Mouse (Mus musculus): ENCODE data around the gene Slc23a2. TPM values are rescaled to one million over a fixed set of nuclear protein-coding genes. Genes with fewer than 3 reads are reported as not detected.

Gene Slc23a2
- polyA plus RNA-seq, 1 experiment from 2014 or later: 9.8 TPM

- H3K4me2 ChIP-seq: no peak overlapping the region
- H3K4me3 ChIP-seq (ENCODE audit: low read depth, low read length): no peak overlapping the region
- H3K27ac ChIP-seq (ENCODE audit: low read depth, low read length): no peak overlapping the region
- DNase-seq (ENCODE audit: low spot score, missing footprints): no peak
- no peaks in the 10 kb centered on the region for H3K27me3 ChIP-seq (ENCODE audit: control insufficient read depth, insufficient read depth, low read length)
- H3K4me1 ChIP-seq (ENCODE audit: control insufficient read depth, insufficient read depth, low read length): no peaks in the 10 kb centered on the region
- WGBS: 85% methylated on average over 5 of the region's 5 CpGs
- H3K9me3 ChIP-seq (ENCODE audit: control insufficient read depth, low read length): no peaks in the 10 kb centered on the region
- no peaks in the 10 kb centered on the region for H3K36me3 ChIP-seq (ENCODE audit: control insufficient read depth, insufficient read depth, low read length)
- H3K9ac ChIP-seq (ENCODE audit: low read length): no peak overlapping the region
- no peak for ATAC-seq (ENCODE audit: low FRiP score)
These were observed 65.8 kb downstream of the Slc23a2 start for GRCm38 (mm10) chr2:132079139-132079538.

GRCm38 (mm10) chr2:132073052-132073451, 71.9 kb downstream of the Slc23a2 start:
- no peak overlapping the region for H3K27ac ChIP-seq (ENCODE audit: low read depth, low read length)
- H3K9ac ChIP-seq (ENCODE audit: low read length): no peak overlapping the region
- DNase-seq (ENCODE audit: low spot score, missing footprints): no peak
- H3K27me3 ChIP-seq (ENCODE audit: control insufficient read depth, insufficient read depth, low read length): no peaks in the 10 kb centered on the region
- no peaks in the 10 kb centered on the region for H3K9me3 ChIP-seq (ENCODE audit: control insufficient read depth, low read length)
- 0 out of 2 replicates have a peak, but pooled peaks cover 2% of the 10 kb centered on the region for H3K36me3 ChIP-seq (ENCODE audit: control insufficient read depth, insufficient read depth, low read length)
- H3K4me1 ChIP-seq (ENCODE audit: control insufficient read depth, insufficient read depth, low read length): no peaks in the 10 kb centered on the region
- ATAC-seq (ENCODE audit: low FRiP score): no peak
- WGBS: 71% methylated on average over 3 of the region's 3 CpGs
- no peak overlapping the region for H3K4me2 ChIP-seq
- H3K4me3 ChIP-seq (ENCODE audit: low read depth, low read length): no peak overlapping the region

GRCm38 (mm10) chr2:132069985-132070735, 74.7 kb downstream of the Slc23a2 start:
- DNase-seq (ENCODE audit: low spot score, missing footprints): no peak
- no peak for ATAC-seq (ENCODE audit: low FRiP score)
- Histone ChIP-seq H3K27ac (ENCODE audit: low read depth, low read length) (no peak overlapping the region), H3K4me3 (ENCODE audit: low read depth, low read length) (no peak overlapping the region), H3K9me3 (ENCODE audit: control insufficient read depth, low read length) (no peaks in the 10 kb centered on the region), H3K9ac (ENCODE audit: low read length) (no peak overlapping the region), H3K36me3 (ENCODE audit: control insufficient read depth, insufficient read depth, low read length) (0 out of 2 replicates have a peak, but pooled peaks cover 2% of the 10 kb centered on the region), H3K4me1 (ENCODE audit: control insufficient read depth, insufficient read depth, low read length) (no peaks in the 10 kb centered on the region), H3K4me2 (no peak overlapping the region), H3K27me3 (ENCODE audit: control insufficient read depth, insufficient read depth, low read length) (no peaks in the 10 kb centered on the region)
- 87% methylated on average over 10 of the region's 10 CpGs for WGBS

- Histone ChIP-seq H3K9ac (ENCODE audit: low read length) (no peak overlapping the region), H3K27ac (ENCODE audit: low read depth, low read length) (no peak overlapping the region), H3K27me3 (ENCODE audit: control insufficient read depth, insufficient read depth, low read length) (no peaks in the 10 kb centered on the region), H3K36me3 (ENCODE audit: control insufficient read depth, insufficient read depth, low read length) (no peaks in the 10 kb centered on the region), H3K4me2 (no peak overlapping the region), H3K9me3 (ENCODE audit: control insufficient read depth, low read length) (no peaks in the 10 kb centered on the region), H3K4me3 (ENCODE audit: low read depth, low read length) (no peak overlapping the region), H3K4me1 (ENCODE audit: control insufficient read depth, insufficient read depth, low read length) (no peaks in the 10 kb centered on the region)
- WGBS: 79% methylated on average over 11 of the region's 11 CpGs
- DNase-seq (ENCODE audit: low spot score, missing footprints) (no peak), ATAC-seq (ENCODE audit: low FRiP score) (no peak)
These were observed 80.6 kb downstream of the Slc23a2 start for GRCm38 (mm10) chr2:132064185-132064831.

GRCm38 (mm10) chr2:132063776-132064175, 81.1 kb downstream of the Slc23a2 start:
- Histone ChIP-seq H3K9me3 (ENCODE audit: control insufficient read depth, low read length) (no peaks in the 10 kb centered on the region), H3K36me3 (ENCODE audit: control insufficient read depth, insufficient read depth, low read length) (no peaks in the 10 kb centered on the region), H3K4me2 (no peak overlapping the region), H3K9ac (ENCODE audit: low read length) (no peak overlapping the region), H3K4me3 (ENCODE audit: low read depth, low read length) (no peak overlapping the region), H3K27ac (ENCODE audit: low read depth, low read length) (no peak overlapping the region), H3K4me1 (ENCODE audit: control insufficient read depth, insufficient read depth, low read length) (no peaks in the 10 kb centered on the region), H3K27me3 (ENCODE audit: control insufficient read depth, insufficient read depth, low read length) (no peaks in the 10 kb centered on the region)
- DNase-seq (ENCODE audit: low spot score, missing footprints): no peak
- WGBS: 90% methylated on average over 3 of the region's 3 CpGs
- ATAC-seq (ENCODE audit: low FRiP score): no peak

- 95% methylated on average over 11 of the region's 11 CpGs for WGBS
- DNase-seq (ENCODE audit: low spot score, missing footprints): no peak
- Histone ChIP-seq H3K9ac (ENCODE audit: low read length) (no peak overlapping the region), H3K4me2 (no peak overlapping the region), H3K27ac (ENCODE audit: low read depth, low read length) (no peak overlapping the region), H3K27me3 (ENCODE audit: control insufficient read depth, insufficient read depth, low read length) (no peaks in the 10 kb centered on the region), H3K4me1 (ENCODE audit: control insufficient read depth, insufficient read depth, low read length) (no peaks in the 10 kb centered on the region), H3K9me3 (ENCODE audit: control insufficient read depth, low read length) (no peaks in the 10 kb centered on the region), H3K36me3 (ENCODE audit: control insufficient read depth, insufficient read depth, low read length) (no peaks in the 10 kb centered on the region), H3K4me3 (ENCODE audit: low read depth, low read length) (no peak overlapping the region)
- no peak for ATAC-seq (ENCODE audit: low FRiP score)
These were observed 83.0 kb downstream of the Slc23a2 start for GRCm38 (mm10) chr2:132061884-132062283.

GRCm38 (mm10) chr2:132059919-132060318, 85.0 kb downstream of the Slc23a2 start:
- H3K27ac ChIP-seq (ENCODE audit: low read depth, low read length): no peak overlapping the region
- ATAC-seq (ENCODE audit: low FRiP score): no peak
- H3K27me3 ChIP-seq (ENCODE audit: control insufficient read depth, insufficient read depth, low read length): no peaks in the 10 kb centered on the region
- H3K9me3 ChIP-seq (ENCODE audit: control insufficient read depth, low read length): no peaks in the 10 kb centered on the region
- H3K4me1 ChIP-seq (ENCODE audit: control insufficient read depth, insufficient read depth, low read length): no peaks in the 10 kb centered on the region
- no peak overlapping the region for H3K9ac ChIP-seq (ENCODE audit: low read length)
- DNase-seq (ENCODE audit: low spot score, missing footprints): no peak
- peaks cover 2% of the 10 kb centered on the region; the same call in 1 of the 2 replicates for H3K36me3 ChIP-seq (ENCODE audit: control insufficient read depth, insufficient read depth, low read length)
- H3K4me3 ChIP-seq (ENCODE audit: low read depth, low read length): no peak overlapping the region
- H3K4me2 ChIP-seq: no peak overlapping the region
- WGBS: 87% methylated on average over 8 of the region's 8 CpGs

- H3K27me3 ChIP-seq (ENCODE audit: control insufficient read depth, insufficient read depth, low read length): no peaks in the 10 kb centered on the region
- no peak overlapping the region for H3K4me3 ChIP-seq (ENCODE audit: low read depth, low read length)
- H3K9ac ChIP-seq (ENCODE audit: low read length): no peak overlapping the region
- ATAC-seq (ENCODE audit: low FRiP score): no peak
- 93% methylated on average over 8 of the region's 8 CpGs for WGBS
- no peak overlapping the region for H3K4me2 ChIP-seq
- peaks cover 2% of the 10 kb centered on the region; the same call in 1 of the 2 replicates for H3K36me3 ChIP-seq (ENCODE audit: control insufficient read depth, insufficient read depth, low read length)
- H3K4me1 ChIP-seq (ENCODE audit: control insufficient read depth, insufficient read depth, low read length): no peaks in the 10 kb centered on the region
- H3K9me3 ChIP-seq (ENCODE audit: control insufficient read depth, low read length): no peaks in the 10 kb centered on the region
- DNase-seq (ENCODE audit: low spot score, missing footprints): no peak
- no peak overlapping the region for H3K27ac ChIP-seq (ENCODE audit: low read depth, low read length)
These were observed 89.6 kb downstream of the Slc23a2 start for GRCm38 (mm10) chr2:132055349-132055753.

- DNase-seq (ENCODE audit: low spot score, missing footprints) (no peak), ATAC-seq (ENCODE audit: low FRiP score) (no peak)
- H3K4me3 ChIP-seq (ENCODE audit: low read depth, low read length): no peak overlapping the region
- H3K9ac ChIP-seq (ENCODE audit: low read length): no peak overlapping the region
- no peaks in the 10 kb centered on the region for H3K9me3 ChIP-seq (ENCODE audit: control insufficient read depth, low read length)
- 93% methylated on average over 4 of the region's 4 CpGs for WGBS
- H3K27ac ChIP-seq (ENCODE audit: low read depth, low read length): no peak overlapping the region
- peaks cover 2% of the 10 kb centered on the region; the same call in 1 of the 2 replicates for H3K36me3 ChIP-seq (ENCODE audit: control insufficient read depth, insufficient read depth, low read length)
- H3K4me2 ChIP-seq: no peak overlapping the region
- no peaks in the 10 kb centered on the region for H3K27me3 ChIP-seq (ENCODE audit: control insufficient read depth, insufficient read depth, low read length)
- no peaks in the 10 kb centered on the region for H3K4me1 ChIP-seq (ENCODE audit: control insufficient read depth, insufficient read depth, low read length)
These were observed 91.1 kb downstream of the Slc23a2 start for GRCm38 (mm10) chr2:132053824-132054223.
